Mouse (Mus musculus) MEL (cell line): ENCODE measurements around the gene Zfp764. TPM values are rescaled to one million over a fixed set of nuclear protein-coding genes. Genes with fewer than 3 reads are reported as not detected.

Experiments
- DNase-seq: peaks from one replicate; pipeline ENCODE4 v3.0.0; 2011; ENCODE audit warnings: low read depth, low spot score
- H3K27ac ChIP-seq: 2 replicates; pipeline ENCODE4 v1.5.1; 2012; ENCODE audit warnings: low read depth, mild to moderate bottlenecking, control low read depth, low read length, moderate library complexity; ENCODE audit not compliant: control insufficient read depth
- H3K27me3 ChIP-seq, 2 experiments: fragments of 150-350 bp in 1 of 2; sonication (generic) in 1 of 2; 2 replicates each; pipeline ENCODE4 v1.6.1; 2012; ENCODE audit warnings: low read length in 2 of 2, mild to moderate bottlenecking in 2 of 2, improper control_type of control experiment in 1 of 2, moderate library complexity in 1 of 2; ENCODE audit not compliant: insufficient read depth in 2 of 2, control insufficient read depth in 1 of 2
- H3K36me3 ChIP-seq, 2 experiments: 2 replicates each; pipeline ENCODE4 v1.6.1; 2012 to 2014; ENCODE audit warnings: low read length in 2 of 2, improper control_type of control experiment in 1 of 2, inconsistent platforms in 1 of 2, mild to moderate bottlenecking in 1 of 2; ENCODE audit not compliant: insufficient read depth in 2 of 2, control insufficient read depth in 1 of 2
- H3K4me1 ChIP-seq, 2 experiments: fragments of 150-350 bp in 1 of 2; sonication (generic) in 1 of 2; 2 replicates each; pipeline ENCODE4 v1.6.1; 2012; ENCODE audit warnings: low read length in 2 of 2, improper control_type of control experiment in 1 of 2, mild to moderate bottlenecking in 1 of 2; ENCODE audit not compliant: insufficient read depth in 2 of 2, control insufficient read depth in 1 of 2
- H3K4me3 ChIP-seq, 2 experiments: fragments of 150-350 bp in 1 of 2; sonication (generic) in 1 of 2; 2 replicates each; pipeline ENCODE4 v1.5.1; 2012; ENCODE audit warnings: low read depth in 2 of 2, low read length in 2 of 2, mild to moderate bottlenecking in 2 of 2, moderate library complexity in 2 of 2, control low read depth in 1 of 2, improper control_type of control experiment in 1 of 2; ENCODE audit not compliant: control insufficient read depth in 1 of 2, insufficient read depth in 1 of 2
- H3K79me2 ChIP-seq: 2 replicates; pipeline ENCODE4 v1.6.1; 2012; ENCODE audit warnings: mild to moderate bottlenecking, low read length, moderate library complexity; ENCODE audit not compliant: control insufficient read depth, poor library complexity, insufficient read depth
- H3K9ac ChIP-seq: 2 replicates; pipeline ENCODE4 v1.6.1; 2012; ENCODE audit warnings: low read depth, mild to moderate bottlenecking, control low read depth, low read length, moderate library complexity; ENCODE audit not compliant: control insufficient read depth, poor library complexity, severe bottlenecking
- H3K9me3 ChIP-seq: fragments of 150-350 bp; sonication (generic); replicated peaks from 2 replicates; pipeline ENCODE4 v1.6.1; 2012; ENCODE audit warnings: mild to moderate bottlenecking, low read length, improper control_type of control experiment, moderate library complexity; ENCODE audit not compliant: insufficient read depth
- CHD1 ChIP-seq: IDR thresholded peaks from 2 replicates; pipeline ENCODE4 v1.6.1; 2012; ENCODE audit warnings: low read depth, mild to moderate bottlenecking, inconsistent platforms, low read length, improper control_type of control experiment
- E2F4 ChIP-seq: IDR thresholded peaks from 2 replicates; pipeline ENCODE4 v1.6.1; 2011; ENCODE audit warnings: low read depth, low read length, improper control_type of control experiment, borderline replicate concordance
- ELF1 ChIP-seq: IDR thresholded peaks from 2 replicates; pipeline ENCODE4 v1.6.1; 2014; ENCODE audit warnings: low read depth, mild to moderate bottlenecking, inconsistent platforms, low read length, improper control_type of control experiment, moderate library complexity
- EP300 ChIP-seq, 2 experiments: IDR thresholded peaks; 2 replicates each; pipeline ENCODE4 v1.6.1; 2011; ENCODE audit warnings: improper control_type of control experiment in 2 of 2, low read length in 2 of 2, low read depth in 1 of 2, mild to moderate bottlenecking in 1 of 2
- ETS1 ChIP-seq: IDR thresholded peaks from 2 replicates; pipeline ENCODE4 v1.6.1; 2012; ENCODE audit warnings: low read depth, mild to moderate bottlenecking, inconsistent platforms, low read length, improper control_type of control experiment, moderate library complexity
- GATA1 ChIP-seq: IDR thresholded peaks from 2 replicates; pipeline ENCODE4 v1.6.1; 2011; ENCODE audit warnings: low read depth, low read length, improper control_type of control experiment
- HCFC1 ChIP-seq: IDR thresholded peaks from 2 replicates; pipeline ENCODE4 v1.6.1; 2012; ENCODE audit warnings: low read depth, mild to moderate bottlenecking, inconsistent platforms, low read length, improper control_type of control experiment, moderate library complexity
- KAT2A ChIP-seq: conservative IDR thresholded peaks from 2 replicates; pipeline ENCODE4 v1.6.1; 2012; ENCODE audit warnings: low read depth, low read length, improper control_type of control experiment, inconsistent platforms
- MAX ChIP-seq: IDR thresholded peaks from 2 replicates; pipeline ENCODE4 v1.6.1; 2011; ENCODE audit warnings: low read length, improper control_type of control experiment
- MAZ ChIP-seq: IDR thresholded peaks from 2 replicates; pipeline ENCODE4 v1.6.1; 2012; ENCODE audit warnings: low read depth, mild to moderate bottlenecking, inconsistent platforms, low read length, improper control_type of control experiment
- MEF2A ChIP-seq: IDR thresholded peaks from 2 replicates; pipeline ENCODE4 v1.6.1; 2014; ENCODE audit warnings: low read depth, mild to moderate bottlenecking, inconsistent platforms, low read length, improper control_type of control experiment; ENCODE audit not compliant: poor library complexity, insufficient replicate concordance, severe bottlenecking; ENCODE audit errors: extremely low read depth
- MXI1 ChIP-seq: IDR thresholded peaks from 2 replicates; pipeline ENCODE4 v1.6.1; 2011; ENCODE audit warnings: mild to moderate bottlenecking, low read depth, low read length, improper control_type of control experiment
- NRF1 ChIP-seq: IDR thresholded peaks from 2 replicates; pipeline ENCODE4 v1.6.1; 2014; ENCODE audit warnings: low read depth, mild to moderate bottlenecking, inconsistent platforms, low read length, improper control_type of control experiment, moderate library complexity; ENCODE audit not compliant: poor library complexity, insufficient read depth, severe bottlenecking
- POLR2A ChIP-seq, 2 experiments: IDR thresholded peaks; 2 replicates each; pipeline ENCODE4 v1.6.1; 2011 to 2012; ENCODE audit warnings: low read length in 2 of 2, mild to moderate bottlenecking in 2 of 2, control low read depth in 1 of 2, improper control_type of control experiment in 1 of 2, low read depth in 1 of 2, moderate library complexity in 1 of 2; ENCODE audit not compliant: control insufficient read depth in 1 of 2, insufficient read depth in 1 of 2, poor library complexity in 1 of 2
- POLR2AphosphoS2 ChIP-seq: IDR thresholded peaks from 2 replicates; pipeline ENCODE4 v1.6.1; 2011; ENCODE audit warnings: low read length, improper control_type of control experiment
- POLR2AphosphoS5 ChIP-seq: IDR thresholded peaks from 2 replicates; pipeline ENCODE4 v1.6.1; 2012; ENCODE audit warnings: low read depth, borderline replicate concordance, mild to moderate bottlenecking, inconsistent platforms, low read length, moderate library complexity, mixed read lengths
- RAD21 ChIP-seq: IDR thresholded peaks from 2 replicates; pipeline ENCODE4 v1.6.1; 2011; ENCODE audit warnings: mild to moderate bottlenecking, low read depth, low read length, improper control_type of control experiment
- RCOR1 ChIP-seq: IDR thresholded peaks from 2 replicates; pipeline ENCODE4 v1.6.1; 2012; ENCODE audit warnings: low read depth, mild to moderate bottlenecking, inconsistent platforms, low read length, improper control_type of control experiment
- SIN3A ChIP-seq: IDR thresholded peaks from 2 replicates; pipeline ENCODE4 v1.6.1; 2012; ENCODE audit warnings: low read length, improper control_type of control experiment, inconsistent platforms
- SMC3 ChIP-seq: IDR thresholded peaks from 2 replicates; pipeline ENCODE4 v1.6.1; 2011; ENCODE audit warnings: low read depth, low read length, improper control_type of control experiment
- TAL1 ChIP-seq: IDR thresholded peaks from 2 replicates; pipeline ENCODE4 v1.6.1; 2012; ENCODE audit warnings: mild to moderate bottlenecking, inconsistent platforms, low read length, moderate library complexity, mixed read lengths
- USF1 ChIP-seq: IDR thresholded peaks from 2 replicates; pipeline ENCODE4 v1.6.1; 2014; ENCODE audit warnings: low read depth, mild to moderate bottlenecking, inconsistent platforms, low read length, improper control_type of control experiment, moderate library complexity
- ZMIZ1 ChIP-seq: IDR thresholded peaks from 2 replicates; pipeline ENCODE4 v1.6.1; 2012; ENCODE audit warnings: low read depth, mild to moderate bottlenecking, inconsistent platforms, low read length, improper control_type of control experiment, moderate library complexity
- ZNF384 ChIP-seq: IDR thresholded peaks from 2 replicates; pipeline ENCODE4 v1.6.1; 2012; ENCODE audit warnings: low read depth, mild to moderate bottlenecking, inconsistent platforms, low read length, improper control_type of control experiment
- polyA plus RNA-seq, 2 experiments: library from polyadenylated mRNA; stranded (reverse) in 1 of 2; unstranded in 1 of 2; fragments of >175 nt in 1 of 2; fragments of >200 nt in 1 of 2; gene quantifications; 2 replicates each; pipeline versions ENCODE4 v1.2.1 to v1.2.4; 2012; ENCODE audit warnings: low replicate concordance in 2 of 2, low read depth in 1 of 2; ENCODE audit not compliant: insufficient read length in 2 of 2, insufficient read depth in 1 of 2, missing spikeins in 1 of 2
- total RNA-seq: library from RNA; depleted of rRNA; stranded (reverse); fragments of 300-350 nt; gene quantifications from 2 replicates; pipeline ENCODE4 v1.2.3, GENCODE M21; 2012

The Zfp764 gene
- total and polyA plus RNA-seq, 3 experiments = 3.1 to 4.1 TPM; not detected in 1

- peak overlapping the region in 1 of 2 experiments; percentile 23; a peak in 1 of 4 replicates for H3K4me3 ChIP-seq
- H3K36me3 ChIP-seq = peaks cover 0 to 3% of the 10 kb centered on the region in 2 experiments; a peak in 1 of 4 replicates
- DNase-seq = no peak
- H3K9me3 ChIP-seq = no peaks in the 10 kb centered on the region
- peaks cover 0 to 1% of the 10 kb centered on the region in 2 experiments; a peak in 1 of 4 replicates for H3K27me3 ChIP-seq
- no peak overlapping the region for H3K27ac ChIP-seq
- no peaks in the 10 kb centered on the region for H3K79me2 ChIP-seq
- H3K9ac ChIP-seq = peak overlapping the region; percentile 19; the same call in 1 of the 2 replicates
- TF ChIP-seq NRF1 = no peak
- no peak for TF ChIP-seq POLR2A (IDR thresholded peaks at IDR 0.05; ENCODE audit: control insufficient read depth in 1 of 2, insufficient read depth in 1 of 2, low read depth in 1 of 2, low read length in 2 of 2, poor library complexity in 1 of 2)
- no peak for TF ChIP-seq USF1
- no peak for TF ChIP-seq EP300 (IDR thresholded peaks at IDR 0.05; ENCODE audit: low read depth in 1 of 2, low read length in 2 of 2)
- no peak for TF ChIP-seq MAX
- TF ChIP-seq KAT2A = no peak
- no peak for TF ChIP-seq RCOR1
- TF ChIP-seq MAZ = no peak
- no peak for TF ChIP-seq POLR2AphosphoS5
- no peak for TF ChIP-seq RAD21
- no peak for TF ChIP-seq ZNF384
- TF ChIP-seq ELF1 = no peak
- no peak for TF ChIP-seq TAL1
- no peak for TF ChIP-seq ZMIZ1
- no peak for TF ChIP-seq E2F4
- no peak for TF ChIP-seq GATA1
- no peak for TF ChIP-seq ETS1
- no peak for TF ChIP-seq POLR2AphosphoS2
- H3K4me1 ChIP-seq = 0 out of 4 replicates have a peak, but pooled peaks cover 4% of the 10 kb centered on the region in 2 experiments
Observed at GRCm38 (mm10) chr7:127361449-127361848, 45.2 kb downstream of the Zfp764 start.

DNA sequence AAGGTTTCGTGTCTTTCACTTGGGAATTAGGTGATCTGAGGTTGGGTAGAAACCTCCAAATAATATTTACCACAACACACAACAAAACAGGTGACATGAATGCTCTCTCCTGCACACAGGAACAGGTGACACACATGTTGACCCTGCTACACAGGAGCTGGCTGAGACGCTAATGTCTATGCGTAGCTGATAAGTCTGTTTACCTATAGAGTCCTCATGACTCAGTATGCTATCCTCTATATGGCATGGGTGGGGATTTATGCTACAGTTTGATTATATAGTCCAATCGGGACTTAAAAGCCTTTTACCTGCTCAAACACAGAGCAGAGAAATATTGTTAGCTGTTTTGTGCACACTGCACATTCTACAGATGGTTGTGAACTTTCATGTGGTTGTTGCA, 46.4 kb downstream of the Zfp764 start:
- H3K4me3 ChIP-seq = no peak overlapping the region
- H3K9ac ChIP-seq = no peak overlapping the region
- H3K9me3 ChIP-seq = no peaks in the 10 kb centered on the region
- no peak overlapping the region for H3K27ac ChIP-seq
- no peak for DNase-seq
- no peak for TF ChIP-seq HCFC1
- no peak for TF ChIP-seq CHD1
- TF ChIP-seq ZNF384 = no peak
- no peak for TF ChIP-seq MXI1
- no peak for TF ChIP-seq SMC3
- no peak for TF ChIP-seq RCOR1
- TF ChIP-seq SIN3A = no peak
- TF ChIP-seq MEF2A = no peak
- H3K79me2 ChIP-seq = no peaks in the 10 kb centered on the region
- H3K4me1 ChIP-seq = 0 out of 4 replicates have a peak, but pooled peaks cover 0 to 2% of the 10 kb centered on the region in 2 experiments
- H3K36me3 ChIP-seq = peaks cover 0 to 3% of the 10 kb centered on the region in 2 experiments; a peak in 1 of 4 replicates
- H3K27me3 ChIP-seq = peaks cover 0 to 1% of the 10 kb centered on the region in 2 experiments; a peak in 1 of 4 replicates
